Mouse (Mus musculus): ENCODE measurements around the gene Gm21454. TPM values are rescaled to one million over a fixed set of nuclear protein-coding genes. Genes with fewer than 3 reads are reported as not detected.

The Gm21454 gene
- not detected in 2 replicates for polyA plus RNA-seq (2015; fragmentation: Nextera tagmentation; extraction: Ambion mirVana)

GRCm38 (mm10) chrY:13252091-13252490 is at the start of gene Gm21454, which contains the start of gene Gm21440:
Gm21454 (plus strand) TSS chrY:13252442.
Gm21440 (plus strand) TSS chrY:13252391.

GRCm38 (mm10) chrY:13223828-13224227 is 28.4 kb upstream of the Gm21454 start, which contains the start of gene Gm21828:
Gm21828 (minus strand) TSS chrY:13223928.

GRCm38 (mm10) chrY:13348963-13349362 is 96.7 kb downstream of the Gm21454 start, which contains the start of gene Gm21725:
Gm21725 (minus strand) TSS chrY:13349063.

Other genes starting within 250 kb of the Gm21454 start
- not detected in 2 replicates for gene Gm20807, start 209.6 kb upstream of the Gm21454 start, polyA plus RNA-seq (2015; fragmentation: Nextera tagmentation; extraction: Ambion mirVana)
- gene Gm21891, start 119.0 kb upstream of the Gm21454 start, polyA plus RNA-seq (2015; fragmentation: Nextera tagmentation; extraction: Ambion mirVana) = not detected in 2 replicates
- not detected in 2 replicates for gene Gm21425, start 90.5 kb upstream of the Gm21454 start, polyA plus RNA-seq (2015; fragmentation: Nextera tagmentation; extraction: Ambion mirVana)
- gene Gm21828, start 28.5 kb upstream of the Gm21454 start, polyA plus RNA-seq (2015; fragmentation: Nextera tagmentation; extraction: Ambion mirVana) = not detected in 2 replicates
- not detected in 2 replicates for gene Gm21440, start 51 bp upstream of the Gm21454 start, polyA plus RNA-seq (2015; fragmentation: Nextera tagmentation; extraction: Ambion mirVana)
- gene Gm21725, start 96.6 kb downstream of the Gm21454 start, polyA plus RNA-seq (2015; fragmentation: Nextera tagmentation; extraction: Ambion mirVana) = not detected in 2 replicates
- gene Gm21866, start 213.1 kb downstream of the Gm21454 start, polyA plus RNA-seq (2015; fragmentation: Nextera tagmentation; extraction: Ambion mirVana) = not detected in 2 replicates
- gene Gm20773, start 241.6 kb downstream of the Gm21454 start, polyA plus RNA-seq (2015; fragmentation: Nextera tagmentation; extraction: Ambion mirVana) = not detected in 2 replicates

Measured in spleen, postnatal 0 days (tissue).